Mouse (Mus musculus) liver, postnatal 0 days (tissue): Measurements from ENCODE around the gene Card6. TPM values are rescaled to one million over a fixed set of nuclear protein-coding genes. Genes with fewer than 3 reads are reported as not detected.
"Not testable (repeated sequence)": the region's sequence is repeated elsewhere in the genome, so short reads cannot be mapped to it uniquely, and the experiment has no call there.

ENCODE experiments used
- ATAC-seq: fragments of 200-750 bp; cut with Nextera tagmentation; 2 replicates; pipeline ENCODE4 v1.8.0; 2017; ENCODE audit warnings: mild to moderate bottlenecking, moderate library complexity
- DNase-seq: peaks from one replicate; pipeline ENCODE4 v3.0.0-alpha.2; 2016
- H3K27ac ChIP-seq: fragments of 300-500 bp; sonication (generic); 2 replicates; pipeline ENCODE4 v1.5.1; 2014; ENCODE audit warnings: antibody characterized with exemption, moderate library complexity, mild to moderate bottlenecking, low read depth
- H3K27me3 ChIP-seq: fragments of 300-500 bp; sonication (generic); 2 replicates; pipeline ENCODE4 v1.6.1; 2014; ENCODE audit warnings: low read length, control low read depth, mixed read lengths; ENCODE audit not compliant: insufficient read depth
- H3K36me3 ChIP-seq: fragments of 300-500 bp; sonication (generic); replicated peaks from 2 replicates; pipeline ENCODE4 v1.6.1; 2014; ENCODE audit warnings: mild to moderate bottlenecking, control low read depth, low read length, moderate library complexity, mixed read lengths; ENCODE audit not compliant: insufficient read depth
- H3K4me1 ChIP-seq: fragments of 300-500 bp; sonication (generic); 2 replicates; pipeline ENCODE4 v1.6.1; 2014; ENCODE audit warnings: antibody characterized with exemption, mild to moderate bottlenecking, control low read depth; ENCODE audit not compliant: insufficient read depth
- H3K4me2 ChIP-seq: fragments of 300-500 bp; sonication (generic); 2 replicates; pipeline ENCODE4 v1.6.1; 2014; ENCODE audit warnings: low read depth, mild to moderate bottlenecking, low read length, moderate library complexity, mixed read lengths
- H3K4me3 ChIP-seq: fragments of 300-500 bp; sonication (generic); 2 replicates; pipeline ENCODE4 v1.5.1; 2014; ENCODE audit warnings: low read depth, low read length
- H3K9ac ChIP-seq: fragments of 300-500 bp; sonication (generic); replicated peaks from 2 replicates; pipeline ENCODE4 v1.6.1; 2014; ENCODE audit warnings: mild to moderate bottlenecking, moderate library complexity
- H3K9me3 ChIP-seq: fragments of 300-500 bp; sonication (generic); 2 replicates; pipeline ENCODE4 v1.6.1; 2016; ENCODE audit warnings: mild to moderate bottlenecking, control low read depth, low read length, mixed read lengths
- CTCF ChIP-seq: sonication (generic); IDR thresholded peaks from 2 replicates; pipeline ENCODE4 v1.5.1; 2016; ENCODE audit warnings: antibody characterized with exemption, low read depth
- EP300 ChIP-seq: IDR thresholded peaks from 2 replicates; pipeline ENCODE4 v1.6.1; 2016; ENCODE audit warnings: antibody characterized with exemption, low read depth, mild to moderate bottlenecking
- WGBS: fragments of 180-500 bp; shearing (Covaris S2); extraction: QIAGEN DNeasy Blood & Tissue Kit; methylation state at CpG from one replicate; pipeline ENCODE4 v1.1.7; 2014; ENCODE audit not compliant: insufficient replicate concordance; 5-methylcytosine and 5-hydroxymethylcytosine counted together
- polyA plus RNA-seq: library from polyadenylated mRNA; unstranded; fragments of >200 nt; fragmentation: Nextera tagmentation; extraction: Ambion mirVana; gene quantifications from 2 replicates; pipeline ENCODE4 v1.2.1, GENCODE M21; 2015

Gene Card6
- polyA plus RNA-seq, 1 experiment from 2014 or later = 2.1 TPM

DNA sequence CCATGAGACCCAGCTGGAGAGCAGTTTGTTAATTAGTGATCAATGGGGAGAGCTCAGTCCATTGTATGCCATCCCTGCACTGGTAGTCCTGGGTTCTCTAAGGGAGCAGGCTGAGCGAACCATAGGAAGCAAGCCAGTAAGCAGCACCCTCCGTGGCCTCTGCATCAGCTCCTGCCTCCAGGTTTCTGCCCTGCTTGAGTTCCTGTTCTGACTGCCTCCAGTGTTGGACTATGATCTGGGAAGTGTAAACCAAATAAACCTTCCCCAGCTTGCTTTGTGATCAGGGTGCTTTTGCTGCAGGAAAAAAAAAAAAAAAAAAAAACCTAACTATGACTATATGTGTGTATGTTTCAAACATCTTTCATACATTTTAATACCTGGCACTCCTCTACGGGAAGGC, 25.0 kb upstream of the Card6 start:
- TF ChIP-seq EP300 = no peak
- TF ChIP-seq CTCF = no peak
- Histone ChIP-seq H3K4me2 (no peak overlapping the region), H3K4me3 (no peak overlapping the region), H3K27me3 (no peaks in the 10 kb centered on the region), H3K9me3 (no peaks in the 10 kb centered on the region), H3K4me1 (peaks cover 18% of the 10 kb centered on the region), H3K36me3 (no peaks in the 10 kb centered on the region), H3K27ac (no peak overlapping the region), H3K9ac (no peak overlapping the region)
- ATAC-seq (no peak), DNase-seq (no peak)
- 63% methylated on average over 3 of the region's 3 CpGs for WGBS

GRCm38 (mm10) chr15:5130887-5131668, 22.7 kb upstream of the Card6 start:
- TF ChIP-seq EP300 = peak; percentile 16; the same call in 1 of the 2 replicates
- DNase-seq, H3K27me3 ChIP-seq, H3K4me3 ChIP-seq, H3K9me3 ChIP-seq, ATAC-seq, H3K36me3 ChIP-seq: not testable (repeated sequence)
- 0 out of 2 replicates have a peak overlapping the region, but pooled peaks have one; percentile 26 for H3K9ac ChIP-seq
- H3K4me2 ChIP-seq = peak overlapping the region; percentile 44; the same call in 1 of the 2 replicates
- peak overlapping the region; percentile 12; the same call in 1 of the 2 replicates for H3K27ac ChIP-seq
- 57% methylated on average over 14 of the region's 14 CpGs for WGBS
- peaks cover 11% of the 10 kb centered on the region for H3K4me1 ChIP-seq

GRCm38 (mm10) chr15:5129111-5129805, 20.9 kb upstream of the Card6 start:
- H3K4me1 ChIP-seq = peaks cover 8% of the 10 kb centered on the region
- no peak for ATAC-seq
- H3K4me3 ChIP-seq = no peak overlapping the region
- TF ChIP-seq EP300 (no peak), CTCF (no peak)
- no peak overlapping the region for H3K4me2 ChIP-seq
- no peak for DNase-seq
- H3K9ac ChIP-seq = no peak overlapping the region
- WGBS = 82% methylated on average over 12 of the region's 12 CpGs
- H3K27ac ChIP-seq = no peak overlapping the region
- H3K36me3 ChIP-seq = peaks cover 5% of the 10 kb centered on the region
- no peaks in the 10 kb centered on the region for H3K9me3 ChIP-seq
- no peaks in the 10 kb centered on the region for H3K27me3 ChIP-seq

- no peaks in the 10 kb centered on the region for H3K9me3 ChIP-seq
- H3K9ac ChIP-seq = no peak overlapping the region
- no peak overlapping the region for H3K27ac ChIP-seq
- H3K4me1 ChIP-seq = peaks cover 7% of the 10 kb centered on the region
- WGBS = 53% methylated on average over 5 of the region's 5 CpGs
- peaks cover 6% of the 10 kb centered on the region for H3K36me3 ChIP-seq
- ATAC-seq (no peak), DNase-seq (no peak)
- no peak overlapping the region for H3K4me2 ChIP-seq
- no peak overlapping the region for H3K4me3 ChIP-seq
- no peaks in the 10 kb centered on the region for H3K27me3 ChIP-seq
- TF ChIP-seq CTCF (peak; percentile 21; the same call in 1 of the 2 replicates), EP300 (no peak)
Observed at GRCm38 (mm10) chr15:5128176-5128940, 20.0 kb upstream of the Card6 start.

- ATAC-seq (no peak), DNase-seq (no peak)
- H3K27me3 ChIP-seq = no peaks in the 10 kb centered on the region
- peaks cover 4% of the 10 kb centered on the region; the same call in 1 of the 2 replicates for H3K4me1 ChIP-seq
- WGBS = 67% methylated on average over 2 of the region's 2 CpGs
- TF ChIP-seq EP300 = no peak
- TF ChIP-seq CTCF = no peak
- no peak overlapping the region for H3K4me2 ChIP-seq
- H3K9ac ChIP-seq = no peak overlapping the region
- H3K27ac ChIP-seq = no peak overlapping the region
- H3K9me3 ChIP-seq = no peaks in the 10 kb centered on the region
- H3K4me3 ChIP-seq = no peak overlapping the region
- H3K36me3 ChIP-seq = peaks cover 12% of the 10 kb centered on the region
Observed at GRCm38 (mm10) chr15:5127487-5127886, 19.1 kb upstream of the Card6 start.

DNA sequence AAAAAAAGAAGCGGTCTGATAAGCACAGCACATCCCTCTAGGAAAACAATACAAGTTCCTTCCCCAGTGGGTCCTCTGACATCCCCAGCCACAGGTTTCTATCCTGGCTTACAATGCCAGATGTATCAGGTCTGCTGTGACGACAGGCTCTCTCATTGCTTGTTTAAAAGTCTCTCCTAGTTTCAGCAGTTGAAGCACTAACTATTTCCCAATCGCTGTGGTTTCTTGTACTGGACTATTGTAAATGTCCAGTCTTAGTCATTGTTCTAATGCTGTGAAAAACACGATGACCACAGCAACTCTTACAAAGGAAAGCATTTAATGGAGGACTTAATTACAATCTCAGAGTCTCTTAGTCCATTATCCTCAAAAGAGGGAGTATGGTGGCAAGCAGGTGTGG, 18.1 kb upstream of the Card6 start:
- 64% methylated on average over 4 of the region's 4 CpGs for WGBS
- no peak overlapping the region for H3K4me2 ChIP-seq

More for the DNA sequence above, 18.1 kb upstream of the Card6 start:
- DNase-seq (no peak), ATAC-seq (no peak)
- Histone ChIP-seq H3K9ac (no peak overlapping the region), H3K4me1 (peaks cover 4% of the 10 kb centered on the region; the same call in 1 of the 2 replicates), H3K36me3 (peaks cover 19% of the 10 kb centered on the region), H3K27me3 (no peaks in the 10 kb centered on the region), H3K27ac (0 out of 2 replicates have a peak overlapping the region, but pooled peaks have one; percentile 5), H3K4me3 (no peak overlapping the region), H3K9me3 (no peaks in the 10 kb centered on the region)
- TF ChIP-seq CTCF (no peak), EP300 (no peak)
